In the genomic region with DNA sequence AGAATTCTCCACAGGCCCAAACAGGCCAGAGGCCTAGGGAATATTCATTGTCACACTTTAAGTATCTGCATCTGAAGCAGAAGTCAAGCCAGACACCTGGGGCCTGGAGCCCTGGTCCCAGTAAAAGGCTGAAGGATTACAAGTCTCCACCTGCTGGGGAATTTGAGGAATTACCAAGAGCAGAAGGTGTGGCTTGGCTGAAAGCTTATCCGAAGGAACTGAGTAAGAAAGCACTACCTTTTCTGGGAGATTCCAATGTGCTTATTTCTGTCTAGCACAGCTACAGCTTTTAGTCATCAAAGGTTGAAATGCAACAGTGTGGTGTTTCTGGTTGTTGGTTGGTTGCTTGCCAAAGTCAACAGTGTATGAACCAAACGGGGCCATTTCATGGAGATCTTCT, we compare ENCODE assay signal across 9 mouse cellular contexts.
DNase-seq lines count a peak whose midpoint lies in the region; ATAC-seq and TF ChIP-seq lines count a peak whose summit lies in the region.
"Had no signal": no experiment of that assay in that cellular context is flagged by ENCODE, and none has a peak within 500 bp of the region (broad histone marks: within the 10 kb centered on the region; RNA-seq: fewer than 3 reads in every experiment).

No protein-coding gene starts in this region.

- peaks cover 3% of the 10 kb centered on the region; the same call in 1 of the 2 replicates for H3K9me3 ChIP-seq in heart, embryonic 12.5 days (replicated peaks)
- H3K9me3 ChIP-seq in heart, embryonic 16.5 days (replicated peaks; ENCODE audit: control insufficient read depth, low read length) = 0 out of 2 replicates have a peak, but pooled peaks cover 3% of the 10 kb centered on the region

- H3K27me3 ChIP-seq in heart, embryonic 12.5 days (replicated peaks) = no peaks in the 10 kb centered on the region
- H3K27me3 ChIP-seq in heart, embryonic 16.5 days (ENCODE audit: control insufficient read depth, insufficient read depth, low read length) = no peaks in the 10 kb centered on the region
- H3K27me3 ChIP-seq: megakaryocyte, embryonic 14.5 days had no signal

- no peak overlapping the region for H3K9ac ChIP-seq in heart, embryonic 12.5 days
- no peak overlapping the region for H3K9ac ChIP-seq in heart, embryonic 16.5 days (ENCODE audit: low read length)

- no peak for ATAC-seq in heart, embryonic 12.5 days (ENCODE audit: insufficient number of reproducible peaks, low FRiP score)
- ATAC-seq in common myeloid progenitor, adult 5-6 weeks (replicated peaks; ENCODE audit: low read depth, poor library complexity, severe bottlenecking) = peak; percentile 83
- peak; percentile 41; the same call in 1 of the 2 replicates for ATAC-seq in heart, embryonic 16.5 days (replicated peaks; ENCODE audit: extremely low read depth, insufficient read depth, low FRiP score)

- H3K36me3 ChIP-seq in heart, embryonic 12.5 days = 0 out of 2 replicates have a peak, but pooled peaks cover 4% of the 10 kb centered on the region
- no peaks in the 10 kb centered on the region for H3K36me3 ChIP-seq in heart, embryonic 16.5 days (ENCODE audit: control insufficient read depth, insufficient read depth)

- peak; percentile 93 for DNase-seq in heart, adult 11 months
- DNase-seq in Muller cell, postnatal 12 days (ENCODE audit: inconsistent ontology term) = peak; percentile 31
- peak; percentile 39 to 51 for DNase-seq in layer of hippocampus, adult 2 months (ENCODE audit: low spot score in 2 of 2)
- DNase-seq in mesoderm, embryonic 11.5 days (ENCODE audit: low read depth, low spot score) = peak; percentile 53
- DNase-seq in spleen, postnatal 14 days (ENCODE audit: low spot score in 2 of 2) = no peak

- no peak overlapping the region for H3K4me2 ChIP-seq in heart, embryonic 12.5 days
- H3K4me2 ChIP-seq in heart, embryonic 16.5 days (ENCODE audit: low read depth, low read length) = no peak overlapping the region

- H3K27ac ChIP-seq in heart, embryonic 12.5 days (ENCODE audit: poor library complexity, severe bottlenecking) = no peak overlapping the region
- no peak overlapping the region for H3K27ac ChIP-seq in heart, embryonic 16.5 days (ENCODE audit: low read length)
- no peak overlapping the region for H3K27ac ChIP-seq in layer of hippocampus, adult 2 months

- TF ChIP-seq CTCF in layer of hippocampus, adult 2 months (conservative IDR thresholded peaks at IDR 0.05) = peak; percentile 88

- no peak overlapping the region for H3K4me3 ChIP-seq in heart, embryonic 12.5 days
- H3K4me3 ChIP-seq in heart, embryonic 16.5 days (ENCODE audit: low read length) = no peak overlapping the region
- H3K4me3 ChIP-seq in layer of hippocampus, adult 2 months = no peak overlapping the region
- H3K4me3 ChIP-seq: megakaryocyte, embryonic 14.5 days had no signal

- WGBS in heart, embryonic 12.5 days = 41% methylated on average over 2 of the region's 2 CpGs
- 35% methylated on average over 2 of the region's 2 CpGs for WGBS in heart, embryonic 16.5 days

- peaks cover 9% of the 10 kb centered on the region for H3K4me1 ChIP-seq in heart, embryonic 12.5 days (replicated peaks)
- peaks cover 7% of the 10 kb centered on the region for H3K4me1 ChIP-seq in heart, embryonic 16.5 days (ENCODE audit: control insufficient read depth, insufficient read depth, low read length)
- H3K4me1 ChIP-seq: megakaryocyte, embryonic 14.5 days had no signal

Comparison
In these comparisons a context has a peak if more than half of its experiments do, and no peak if none do; other contexts are left out.
1. DNase-seq: peak in heart, adult 11 months (single experiment), Muller cell, postnatal 12 days (single experiment), layer of hippocampus, adult 2 months (2 of 2) and mesoderm, embryonic 11.5 days (single experiment); none in spleen, postnatal 14 days (0 of 2).